Mouse (Mus musculus): ENCODE measurements around the gene Ralgps2.

- no peak for TF ChIP-seq CTCF (IDR thresholded peaks at IDR 0.05; ENCODE audit: low read depth, low read length)
- TF ChIP-seq POLR2AphosphoS5 (IDR thresholded peaks at IDR 0.05; ENCODE audit: insufficient replicate concordance, low read depth, low read length): no peak
- no peak for TF ChIP-seq GATA1 (IDR thresholded peaks at IDR 0.05; ENCODE audit: borderline replicate concordance, low read length)
- no peak for TF ChIP-seq GATA2 (IDR thresholded peaks at IDR 0.05; ENCODE audit: borderline replicate concordance, low read depth, low read length)
These were observed 31.2 kb upstream of the Ralgps2 start for GRCm38 (mm10) chr1:156970641-156971040.
